In genomic region chr14:77608182-77608839, GRCm38 (mm10) we compare ENCODE assay signal across 17 mouse cellular contexts.
DNase-seq lines count a peak whose midpoint lies in the region; ATAC-seq and TF ChIP-seq lines count a peak whose summit lies in the region.
"Had no signal": no experiment of that assay in that cellular context is flagged by ENCODE, and none has a peak within 500 bp of the region (broad histone marks: within the 10 kb centered on the region; RNA-seq: fewer than 3 reads in every experiment).

No protein-coding gene starts in this region.

- no peaks in the 10 kb centered on the region for H3K36me3 ChIP-seq in liver, postnatal 0 days (replicated peaks; ENCODE audit: insufficient read depth, low read length)
- no peaks in the 10 kb centered on the region for H3K36me3 ChIP-seq in liver, embryonic 12.5 days
- H3K36me3 ChIP-seq: heart, embryonic 13.5 days; hindbrain, embryonic 10.5 days had no signal

- no peak for ATAC-seq in liver, postnatal 0 days
- ATAC-seq in liver, embryonic 12.5 days: no peak
- ATAC-seq: lung, postnatal 0 days; Patski had no signal

- no peak overlapping the region for H3K4me3 ChIP-seq in liver, postnatal 0 days (ENCODE audit: low read depth, low read length)
- H3K4me3 ChIP-seq in liver, embryonic 12.5 days: no peak overlapping the region
- H3K4me3 ChIP-seq: heart, embryonic 13.5 days; hindbrain, embryonic 10.5 days had no signal

- no peak for TF ChIP-seq EP300 in liver, postnatal 0 days (IDR thresholded peaks at IDR 0.05; ENCODE audit: low read depth)

- H3K4me1 ChIP-seq in liver, postnatal 0 days (ENCODE audit: insufficient read depth): no peaks in the 10 kb centered on the region
- H3K4me1 ChIP-seq in liver, embryonic 12.5 days: no peaks in the 10 kb centered on the region
- H3K4me1 ChIP-seq: heart, embryonic 13.5 days; hindbrain, embryonic 10.5 days had no signal

- DNase-seq in gastrocnemius, adult 18-20 months (ENCODE audit: low spot score): peak; percentile 17
- DNase-seq in gastrocnemius, postnatal 4 days (ENCODE audit: low spot score in 2 of 2): no peak
- peak; percentile 44 to 60 for DNase-seq in right cerebral cortex, adult 2 months (ENCODE audit: low spot score in 2 of 2)
- DNase-seq in right cerebral cortex, postnatal 4 days: no peak
- peak; percentile 32 for DNase-seq in adrenal gland, postnatal 14 days
- DNase-seq in frontal cortex, postnatal 36 days (ENCODE audit: low spot score in 2 of 2): peak; percentile 54 to 68
- DNase-seq in liver, postnatal 0 days: no peak
- DNase-seq: gastrocnemius, postnatal 25 days; kidney, postnatal 10 days; layer of hippocampus, postnatal 36 days; thymus, postnatal 14 days had no signal

- no peak overlapping the region for H3K4me2 ChIP-seq in liver, postnatal 0 days (ENCODE audit: low read depth, low read length)
- H3K4me2 ChIP-seq in liver, embryonic 12.5 days: no peak overlapping the region
- H3K4me2 ChIP-seq: heart, embryonic 13.5 days had no signal

- WGBS in liver, postnatal 0 days (ENCODE audit: insufficient replicate concordance): 68% methylated on average over 5 of the region's 5 CpGs
- whole genome bisulfite sequencing in liver, embryonic 12.5 days (ENCODE audit: insufficient replicate concordance): 61% methylated on average over 5 of the region's 5 CpGs

- no peak for TF ChIP-seq CTCF in liver, postnatal 0 days (IDR thresholded peaks at IDR 0.05; ENCODE audit: low read depth)

- no peaks in the 10 kb centered on the region for H3K27me3 ChIP-seq in liver, postnatal 0 days (ENCODE audit: insufficient read depth, low read length)
- H3K27me3 ChIP-seq in liver, embryonic 12.5 days (replicated peaks): no peaks in the 10 kb centered on the region
- H3K27me3 ChIP-seq: CH12.LX; heart, embryonic 13.5 days; Patski had no signal

- no peak overlapping the region for H3K9ac ChIP-seq in liver, postnatal 0 days (replicated peaks)
- H3K9ac ChIP-seq in liver, embryonic 12.5 days: no peak overlapping the region
- H3K9ac ChIP-seq: heart, embryonic 13.5 days had no signal

- no peak overlapping the region for H3K27ac ChIP-seq in liver, postnatal 0 days (ENCODE audit: low read depth)
- no peak overlapping the region for H3K27ac ChIP-seq in liver, embryonic 12.5 days
- H3K27ac ChIP-seq: heart, embryonic 13.5 days; hindbrain, embryonic 10.5 days had no signal

- H3K9me3 ChIP-seq in liver, postnatal 0 days (ENCODE audit: low read length): no peaks in the 10 kb centered on the region
- no peaks in the 10 kb centered on the region for H3K9me3 ChIP-seq in liver, embryonic 12.5 days (replicated peaks)
- H3K9me3 ChIP-seq: heart, embryonic 13.5 days; hindbrain, embryonic 10.5 days had no signal

Comparison
In these comparisons a context has a peak if more than half of its experiments do, and no peak if none do; other contexts are left out.
1. DNase-seq: peak in gastrocnemius, adult 18-20 months (single experiment), right cerebral cortex, adult 2 months (2 of 2), adrenal gland, postnatal 14 days (single experiment) and frontal cortex, postnatal 36 days (2 of 2); none in gastrocnemius, postnatal 4 days (0 of 2), right cerebral cortex, postnatal 4 days (single experiment) and liver, postnatal 0 days (single experiment).